Mouse (Mus musculus) small intestine, adult 2 months (tissue): ENCODE data around the gene Rab3il1.

Source experiments
- CTCF ChIP-seq: fragments of 200-500 bp; IDR thresholded peaks from 2 replicates; pipeline ENCODE4 v1.5.1; 2012; ENCODE audit warnings: low read depth, mild to moderate bottlenecking, control low read depth, inconsistent platforms, low read length, moderate library complexity, mixed read lengths; ENCODE audit not compliant: insufficient replicate concordance, insufficient read length; ENCODE audit errors: extremely low read depth
- POLR2A ChIP-seq: fragments of 200-500 bp; IDR thresholded peaks from 2 replicates; pipeline ENCODE4 v1.6.1; 2012; ENCODE audit warnings: low read depth, mild to moderate bottlenecking, control low read depth, inconsistent platforms, low read length, moderate library complexity

DNA sequence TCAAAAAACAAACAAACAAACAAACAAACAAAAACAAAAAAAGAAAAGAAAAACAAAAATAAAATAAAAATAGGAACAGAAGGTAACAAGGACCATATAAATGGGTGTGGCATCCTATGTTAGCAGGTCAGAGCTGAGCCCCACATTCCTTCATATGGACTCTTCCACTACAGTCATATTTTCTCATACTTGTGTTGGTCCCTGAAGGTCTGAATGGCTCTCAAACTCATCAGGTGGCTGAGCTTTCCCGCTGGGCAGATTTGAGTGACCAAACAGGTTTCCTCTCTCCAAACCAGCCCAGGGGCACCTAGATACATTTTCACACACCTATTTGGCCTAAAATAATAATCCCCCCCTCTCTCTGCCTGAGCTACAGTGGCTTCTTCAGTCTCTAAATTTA lies 9.9 kb downstream of the Rab3il1 start:
- TF ChIP-seq CTCF (no peak), POLR2A (no peak)
